Mouse (Mus musculus): ENCODE data around the gene Tmem268.

Tmem268 gene

DNA sequence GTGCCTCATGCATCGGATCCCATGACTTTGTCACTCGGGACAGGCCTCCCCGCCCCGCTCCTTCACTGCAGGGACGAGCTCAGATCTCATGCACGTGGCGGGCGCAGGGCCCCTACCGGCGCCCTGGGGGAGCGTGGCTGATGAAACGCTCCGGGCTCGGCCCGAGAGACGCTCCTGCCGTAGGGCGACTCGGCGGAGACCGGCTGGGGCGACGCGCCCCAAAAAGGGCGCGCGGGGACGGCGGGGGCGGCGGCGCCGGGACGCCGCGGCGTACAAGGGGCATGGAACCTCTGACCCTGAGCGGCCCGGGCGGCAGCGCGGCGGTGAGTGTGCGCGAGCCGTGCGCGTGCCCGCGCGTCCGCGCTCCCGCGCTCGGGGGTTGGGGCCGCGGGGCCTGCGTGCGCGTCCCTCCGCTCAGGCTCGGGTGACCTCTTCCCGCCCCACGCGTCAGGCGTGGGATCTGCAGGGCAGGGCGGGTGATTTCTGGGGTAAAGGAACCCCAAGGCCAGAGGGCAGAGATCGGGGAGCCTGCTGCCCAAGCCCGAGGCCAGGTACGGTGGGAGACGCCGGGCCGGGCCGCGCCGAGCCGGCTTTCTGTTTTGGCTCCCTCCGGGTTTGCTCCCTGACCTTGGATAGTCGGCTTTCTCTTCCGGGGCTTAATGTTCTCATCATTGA, at the start of gene Tmem268:
Gene Tmem268 (plus strand): TSS at position 375 of the 675 bp plus-strand sequence.
- DNase-seq = peak; percentile 85

GRCm38 (mm10) chr4:63512921-63513320, 45.7 kb upstream of the Tmem268 start:
- DNase-seq = no peak

DNA sequence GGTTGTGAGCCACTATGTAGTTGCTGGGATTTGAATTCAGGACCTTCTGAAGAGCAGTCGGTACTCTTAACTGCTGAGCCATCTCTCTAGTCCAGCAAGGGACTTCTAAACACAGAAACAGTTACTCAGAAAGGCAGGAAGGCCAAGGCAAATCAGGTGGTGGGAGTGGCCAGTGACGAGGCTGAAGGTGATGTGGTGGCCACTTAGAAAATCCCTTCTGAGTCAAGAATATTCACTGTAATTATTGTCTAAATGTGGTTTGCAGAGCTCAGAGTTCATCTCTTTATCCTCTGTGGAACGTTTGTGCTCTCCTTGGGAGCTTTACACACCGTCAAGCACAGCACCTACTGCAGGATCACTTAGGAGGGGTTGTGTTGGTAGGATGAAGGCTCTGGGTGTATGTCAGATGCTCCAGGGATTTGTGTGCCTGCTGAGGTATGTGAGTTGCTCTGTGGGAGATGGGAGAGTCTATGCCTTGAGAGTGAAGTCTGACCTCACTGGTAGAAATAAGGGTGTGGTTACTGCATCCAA, 44.1 kb upstream of the Tmem268 start:
- no peak for DNase-seq

DNA sequence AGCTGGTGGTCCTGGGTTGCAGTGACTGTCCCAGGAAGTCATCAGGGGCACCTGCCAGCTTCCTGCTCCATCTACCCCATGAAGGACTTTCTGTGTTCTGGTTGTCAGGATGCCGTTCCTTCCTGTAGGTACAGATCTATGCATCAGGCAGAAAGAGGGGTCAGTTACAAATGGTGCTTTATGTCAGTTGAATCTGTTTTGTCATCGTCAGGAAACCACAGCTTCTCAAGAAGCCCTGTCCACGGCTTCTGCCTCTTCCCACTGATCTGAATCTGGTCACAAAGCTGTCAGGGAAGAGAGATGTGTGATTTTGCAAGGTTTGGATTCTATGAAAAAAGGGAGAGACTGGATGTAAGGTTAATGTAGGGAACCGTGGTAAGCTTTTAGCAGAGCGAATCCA, 43.6 kb upstream of the Tmem268 start:
- DNase-seq = no peak

DNA sequence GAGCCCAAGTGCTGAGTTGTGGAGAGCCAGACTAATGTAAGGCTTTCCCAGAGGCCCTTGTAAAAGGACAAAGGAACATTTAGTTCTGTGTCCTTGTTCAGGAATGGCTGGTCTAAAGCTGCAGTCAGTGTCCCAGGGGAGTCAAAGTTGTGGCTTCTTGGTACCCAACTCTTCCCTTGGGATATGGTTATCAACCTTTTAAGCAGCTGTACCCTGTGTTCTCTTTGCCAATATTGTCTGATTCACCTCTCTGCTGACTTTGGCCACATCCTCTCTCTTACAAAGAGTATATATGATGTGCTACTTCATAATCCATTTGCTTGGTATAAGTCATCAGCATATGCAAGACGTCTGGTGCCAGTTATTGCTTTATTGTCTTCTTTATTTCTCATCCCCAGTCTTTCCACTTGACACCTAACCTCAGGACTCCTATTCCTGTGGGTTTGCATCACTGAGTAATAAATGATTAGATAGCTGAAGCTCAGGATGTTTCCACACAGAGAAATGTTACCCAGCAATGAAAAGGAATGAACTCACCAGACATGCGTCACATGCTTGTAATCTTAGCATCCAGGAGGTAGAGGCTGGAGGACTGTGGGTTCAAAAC, 36.7 kb upstream of the Tmem268 start:
- DNase-seq = no peak

- DNase-seq = no peak
Measured at GRCm38 (mm10) chr4:63525514-63525913, 33.1 kb upstream of the Tmem268 start.

GRCm38 (mm10) chr4:63528946-63529345, 29.6 kb upstream of the Tmem268 start:
- no peak for DNase-seq

DNA sequence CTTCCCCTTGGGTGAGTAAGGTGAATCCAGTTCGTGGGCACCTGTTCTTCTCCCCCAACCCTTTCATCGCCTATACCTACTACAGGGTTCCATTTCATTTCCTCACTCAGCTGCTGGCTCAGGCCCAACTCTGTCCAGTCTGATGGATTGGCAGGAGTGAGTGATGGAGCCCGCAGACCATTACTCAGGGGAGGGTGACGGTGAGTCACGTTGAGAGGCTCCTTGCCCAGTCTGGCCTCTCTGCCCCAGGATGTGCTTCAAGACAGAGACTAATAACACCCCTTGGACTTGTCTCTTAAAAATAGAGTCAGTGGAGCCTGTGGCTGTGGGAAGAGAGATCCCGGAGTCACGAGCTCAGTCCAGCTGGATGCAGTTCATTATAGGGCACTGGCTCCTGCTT, 28.2 kb upstream of the Tmem268 start:
- DNase-seq = no peak

DNA sequence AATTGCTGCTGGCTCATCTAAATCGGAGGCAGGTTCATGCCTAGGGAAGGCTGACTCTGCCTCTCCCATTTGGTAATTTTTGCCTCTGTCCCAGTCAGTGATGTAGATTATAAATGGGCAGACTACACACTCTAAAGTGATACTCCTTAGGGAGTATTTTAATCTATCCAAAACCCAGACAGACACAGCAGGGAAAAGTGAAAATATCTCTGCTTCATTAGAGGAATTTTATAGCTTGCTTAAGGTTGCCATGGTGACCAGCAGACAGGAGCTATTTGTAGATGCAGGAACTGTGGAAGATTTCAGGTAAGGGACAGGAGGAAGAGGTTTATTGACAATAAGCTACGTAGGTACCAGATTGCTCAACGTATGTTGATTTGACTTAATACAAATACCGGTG, 21.0 kb upstream of the Tmem268 start:
- no peak for DNase-seq

- DNase-seq = no peak
Measured at GRCm38 (mm10) chr4:63542209-63542608, 16.4 kb upstream of the Tmem268 start.

DNA sequence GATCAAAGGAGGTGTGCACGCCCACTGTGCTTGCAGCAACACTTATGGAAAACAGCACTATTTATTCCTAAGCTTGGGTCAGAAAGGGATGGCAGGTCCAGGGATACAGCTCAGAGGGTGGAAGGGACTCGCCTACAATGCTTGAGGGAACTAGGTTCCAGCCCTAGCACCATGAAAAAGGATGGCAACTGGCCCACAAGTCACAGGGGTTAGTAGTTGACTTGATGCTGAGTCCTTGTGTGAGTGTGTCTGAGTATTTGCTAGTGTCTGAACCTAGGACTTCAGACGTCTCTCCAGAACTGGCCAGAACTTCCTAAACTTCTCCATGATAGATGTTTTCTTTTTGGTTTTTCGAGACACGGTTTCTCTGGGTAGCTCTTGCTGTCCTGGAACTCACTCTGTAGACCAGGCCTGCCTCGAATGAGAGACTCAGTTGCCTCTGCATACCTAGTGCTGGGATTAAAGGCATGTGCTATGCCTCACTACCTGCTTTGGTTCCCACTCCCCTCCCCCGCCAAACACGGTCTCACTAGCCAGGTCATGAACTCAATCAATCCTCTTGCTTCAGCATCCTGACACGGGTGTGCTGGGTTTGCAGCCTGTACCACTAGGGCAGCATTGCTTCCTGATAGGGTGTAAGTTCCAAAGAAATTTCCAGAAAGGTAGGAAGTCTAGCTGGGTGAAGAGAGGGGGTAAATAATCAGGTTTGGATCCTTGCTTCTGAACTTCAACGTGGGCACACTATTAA, 14.7 kb upstream of the Tmem268 start:
- peak; percentile 58 for DNase-seq

GRCm38 (mm10) chr4:63544494-63545230, 13.9 kb upstream of the Tmem268 start, which contains the start of gene Atp6v1g1:
Gene Atp6v1g1 (plus strand): TSS chr4:63544772.
- DNase-seq = peak; percentile 97

DNA sequence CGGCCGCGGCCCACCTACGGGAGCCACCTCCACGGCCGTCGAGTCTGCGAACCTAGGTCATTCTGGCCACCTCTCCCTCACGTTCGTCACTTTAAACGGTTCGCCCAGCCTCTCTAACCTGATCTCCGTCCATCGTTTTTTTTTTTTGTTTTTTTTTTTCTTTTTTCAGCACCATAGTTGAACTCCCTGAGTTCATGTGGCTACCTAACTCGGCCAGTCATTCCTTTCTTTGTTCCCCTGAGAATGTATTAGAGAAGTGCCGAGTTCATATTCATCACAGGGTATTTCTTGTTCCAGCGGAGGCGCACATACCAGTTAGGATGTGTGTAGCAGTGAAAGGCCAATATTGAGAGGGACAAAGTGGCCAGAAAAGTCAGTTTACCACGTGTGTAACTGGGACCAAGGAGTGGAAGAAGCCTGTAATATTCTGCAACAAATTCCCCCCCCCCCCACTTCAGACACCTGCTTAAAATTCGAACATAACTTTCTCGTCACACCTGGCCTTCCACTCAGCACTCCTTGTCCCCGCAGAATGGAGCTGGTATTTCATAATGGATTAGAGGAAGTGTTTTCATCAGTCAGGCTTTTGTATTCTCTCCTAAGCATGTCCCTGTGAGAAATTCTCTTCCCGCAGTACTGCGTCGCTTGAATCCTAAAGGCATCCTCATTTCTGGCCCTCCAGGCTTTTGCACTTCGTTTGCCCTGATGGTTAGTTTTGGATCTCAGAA, 13.2 kb upstream of the Tmem268 start:
- DNase-seq = no peak

DNA sequence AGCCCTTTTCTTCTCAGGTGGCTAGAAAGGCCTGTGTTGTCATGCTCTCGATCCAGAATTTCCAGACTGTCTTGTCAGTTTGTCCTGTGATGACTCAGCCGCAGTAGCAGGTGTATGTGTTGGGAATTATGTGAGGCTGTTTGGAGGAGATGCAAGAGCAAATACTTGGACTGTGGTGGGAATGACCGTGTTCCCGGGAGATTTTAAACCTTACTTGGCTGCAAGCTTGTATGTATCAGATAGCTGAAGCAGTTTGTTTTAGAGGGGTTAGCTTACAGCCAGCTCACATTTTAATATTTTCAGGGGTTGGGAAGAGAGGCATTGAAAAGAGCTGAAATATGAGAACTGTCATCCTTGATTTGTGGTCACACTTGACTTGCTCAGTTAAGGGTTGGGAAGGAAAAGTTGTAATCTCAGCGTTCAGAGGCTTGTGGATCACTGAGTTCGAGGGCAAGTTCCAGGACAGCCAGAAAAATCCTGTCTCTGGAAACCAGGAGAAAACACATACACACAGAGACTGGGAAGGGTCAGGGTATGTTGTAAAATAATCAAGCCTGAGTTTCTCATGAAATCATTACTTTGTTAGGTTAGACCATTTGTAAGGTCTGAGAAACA, 12.0 kb upstream of the Tmem268 start:
- DNase-seq = no peak

- no peak for DNase-seq
Measured at GRCm38 (mm10) chr4:63547799-63548198, 10.8 kb upstream of the Tmem268 start.

DNA sequence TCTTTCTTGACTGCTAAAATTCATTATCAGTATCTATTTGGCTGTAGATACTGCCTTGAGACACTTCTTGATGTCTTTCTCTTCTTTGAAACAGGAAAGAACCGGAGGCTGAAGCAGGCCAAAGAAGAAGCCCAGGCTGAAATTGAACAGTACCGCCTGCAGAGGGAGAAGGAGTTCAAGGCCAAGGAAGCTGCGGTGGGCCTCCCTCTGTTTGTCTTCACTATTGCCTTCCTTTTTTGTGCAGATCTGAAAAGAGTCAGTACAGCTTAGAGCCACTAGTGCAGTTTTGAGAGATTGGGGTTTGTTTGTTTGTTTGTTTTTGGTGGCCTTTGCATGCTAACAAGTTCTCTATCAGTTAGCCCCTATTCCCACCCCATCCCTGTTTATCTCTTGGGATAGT, 10.1 kb upstream of the Tmem268 start:
- DNase-seq = peak; percentile 49

DNA sequence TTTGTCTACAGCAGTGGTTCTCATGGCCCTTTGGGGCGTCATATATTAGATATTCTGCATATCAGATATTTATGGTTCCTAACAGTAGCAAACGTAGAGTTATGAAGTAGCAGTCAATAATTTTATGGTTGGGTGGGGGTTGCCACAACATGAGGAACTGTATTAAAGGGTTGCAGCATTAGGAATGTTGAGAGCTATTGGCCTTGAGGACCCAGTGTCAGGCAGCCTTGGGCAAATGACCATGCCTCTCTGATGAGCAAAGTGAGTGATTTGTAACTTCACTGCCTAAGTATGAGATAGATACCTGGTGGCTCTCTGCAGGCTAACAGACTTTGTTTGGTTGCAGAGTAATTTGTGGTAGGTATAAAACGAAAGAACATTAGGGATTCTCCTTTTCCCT, 7.7 kb upstream of the Tmem268 start:
- DNase-seq = no peak

GRCm38 (mm10) chr4:63552865-63553264, 5.7 kb upstream of the Tmem268 start:
- no peak for DNase-seq

DNA sequence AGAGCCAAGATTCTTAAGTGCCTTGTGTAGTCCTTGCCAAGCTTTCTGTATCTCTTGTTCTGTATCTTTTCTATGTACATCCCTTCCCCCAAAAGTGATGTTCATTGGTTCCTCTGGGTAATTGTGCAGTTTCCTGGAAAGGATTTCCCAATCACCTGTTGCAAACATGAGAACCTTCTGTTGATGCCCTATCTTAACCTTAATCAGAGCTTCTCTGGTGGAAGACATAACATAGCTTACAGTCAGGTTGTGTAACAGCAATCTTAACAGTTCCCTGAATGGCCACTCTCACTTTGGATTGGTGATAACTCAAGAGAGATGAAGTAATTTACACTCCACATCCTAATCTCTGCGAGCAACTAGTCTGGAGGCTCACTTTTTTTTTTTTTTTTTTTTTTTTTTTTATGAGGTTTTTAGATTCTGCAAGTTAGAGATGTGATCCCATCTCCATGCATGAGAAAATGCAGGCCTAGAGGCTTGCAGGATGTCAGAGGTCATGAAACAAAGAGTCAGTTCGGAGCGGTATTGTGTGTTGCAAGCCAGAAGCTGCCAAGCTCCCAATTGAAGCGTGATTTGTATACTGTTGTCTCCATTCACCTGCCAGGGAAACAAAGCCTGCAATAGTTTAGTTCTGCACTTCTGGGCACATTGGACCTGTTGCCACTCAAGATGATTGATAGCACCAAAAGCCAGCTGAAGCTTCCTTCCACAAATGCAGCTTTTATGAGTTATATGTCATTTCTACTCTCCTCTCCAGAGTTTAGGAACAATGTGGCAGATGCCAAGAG, 4.6 kb upstream of the Tmem268 start:
- DNase-seq = no peak

- no peak for DNase-seq
Measured at GRCm38 (mm10) chr4:63554616-63555015, 4.0 kb upstream of the Tmem268 start.

GRCm38 (mm10) chr4:63555111-63555510, 3.5 kb upstream of the Tmem268 start:
- DNase-seq = no peak
